Mouse (Mus musculus): ENCODE measurements at regions not wholly inside any gene's neighbourhood (a gene's known extent, or its start where the extent isn't known, plus 50 kb on each side); places are given as distances from the start of the nearest gene placed in this dataset.

- no peak for TF ChIP-seq CTCF (IDR thresholded peaks at IDR 0.05; ENCODE audit: low read depth, low read length)
- no peak for TF ChIP-seq POLR2A (IDR thresholded peaks at IDR 0.05; ENCODE audit: extremely low read depth, insufficient read depth, low read length)
Observed at GRCm38 (mm10) chr4:89490947-89491346, 180.1 kb upstream of the Cdkn2b start.

All from liver, adult 2 months (tissue).